Mouse (Mus musculus) bone marrow macrophage, adult 2 months (primary cell): ENCODE results near the gene Dock4.

Source experiments
- CTCF ChIP-seq: IDR thresholded peaks from 2 replicates; pipeline ENCODE4 v1.5.1; 2012; ENCODE audit warnings: low read depth, mild to moderate bottlenecking, low read length, moderate library complexity
- POLR2A ChIP-seq: IDR thresholded peaks from 2 replicates; pipeline ENCODE4 v1.6.1; 2012; ENCODE audit warnings: mild to moderate bottlenecking, low read depth, low read length, borderline replicate concordance

- TF ChIP-seq POLR2A (no peak), CTCF (no peak)
Observed at GRCm38 (mm10) chr12:40657229-40657885, 211.6 kb downstream of the Dock4 start.
